Mouse (Mus musculus): ENCODE measurements around the gene Stk16. TPM values are rescaled to one million over a fixed set of nuclear protein-coding genes. Genes with fewer than 3 reads are reported as not detected.
A peak's percentile ranks its signal among the peaks of the same experiment; 100 is the strongest.

Stk16 gene
- polyA plus RNA-seq, 1 experiment from 2014 or later: 82.8 TPM

- H3K9me3 ChIP-seq (replicated peaks; ENCODE audit: control insufficient read depth, low read length): no peaks in the 10 kb centered on the region
- H3K4me3 ChIP-seq (ENCODE audit: low read depth, low read length): no peak overlapping the region
- H3K27ac ChIP-seq (ENCODE audit: low read depth, low read length): peak overlapping the region; percentile 94
- peaks cover 14% of the 10 kb centered on the region for H3K4me1 ChIP-seq (ENCODE audit: control insufficient read depth, insufficient read depth, low read length)
- H3K36me3 ChIP-seq (ENCODE audit: control insufficient read depth, insufficient read depth, low read length): no peaks in the 10 kb centered on the region; the same call in 1 of the 2 replicates
- WGBS (ENCODE audit: insufficient replicate concordance): 39% methylated on average over 9 of the region's 9 CpGs
- H3K4me2 ChIP-seq: peak overlapping the region; percentile 32
- no peaks in the 10 kb centered on the region for H3K27me3 ChIP-seq (ENCODE audit: control insufficient read depth, insufficient read depth, low read length)
- H3K9ac ChIP-seq (ENCODE audit: low read depth, low read length): peak overlapping the region; percentile 50; the same call in 1 of the 2 replicates
- ATAC-seq (replicated peaks; ENCODE audit: insufficient number of reproducible peaks, low FRiP score, low TSS enrichment): peak; percentile 47
Observed at GRCm38 (mm10) chr1:75248041-75248772, 37.6 kb downstream of the Stk16 start.

GRCm38 (mm10) chr1:75250498-75250897, 39.9 kb downstream of the Stk16 start:
- Histone ChIP-seq H3K4me2 (no peak overlapping the region), H3K4me1 (ENCODE audit: control insufficient read depth, insufficient read depth, low read length) (peaks cover 14% of the 10 kb centered on the region), H3K9me3 (replicated peaks; ENCODE audit: control insufficient read depth, low read length) (no peaks in the 10 kb centered on the region), H3K4me3 (ENCODE audit: low read depth, low read length) (no peak overlapping the region), H3K36me3 (ENCODE audit: control insufficient read depth, insufficient read depth, low read length) (no peaks in the 10 kb centered on the region), H3K27ac (ENCODE audit: low read depth, low read length) (no peak overlapping the region), H3K27me3 (ENCODE audit: control insufficient read depth, insufficient read depth, low read length) (no peaks in the 10 kb centered on the region), H3K9ac (ENCODE audit: low read depth, low read length) (no peak overlapping the region)
- ATAC-seq (replicated peaks; ENCODE audit: insufficient number of reproducible peaks, low FRiP score, low TSS enrichment): no peak
- 64% methylated on average over 3 of the region's 3 CpGs for WGBS (ENCODE audit: insufficient replicate concordance)

DNA sequence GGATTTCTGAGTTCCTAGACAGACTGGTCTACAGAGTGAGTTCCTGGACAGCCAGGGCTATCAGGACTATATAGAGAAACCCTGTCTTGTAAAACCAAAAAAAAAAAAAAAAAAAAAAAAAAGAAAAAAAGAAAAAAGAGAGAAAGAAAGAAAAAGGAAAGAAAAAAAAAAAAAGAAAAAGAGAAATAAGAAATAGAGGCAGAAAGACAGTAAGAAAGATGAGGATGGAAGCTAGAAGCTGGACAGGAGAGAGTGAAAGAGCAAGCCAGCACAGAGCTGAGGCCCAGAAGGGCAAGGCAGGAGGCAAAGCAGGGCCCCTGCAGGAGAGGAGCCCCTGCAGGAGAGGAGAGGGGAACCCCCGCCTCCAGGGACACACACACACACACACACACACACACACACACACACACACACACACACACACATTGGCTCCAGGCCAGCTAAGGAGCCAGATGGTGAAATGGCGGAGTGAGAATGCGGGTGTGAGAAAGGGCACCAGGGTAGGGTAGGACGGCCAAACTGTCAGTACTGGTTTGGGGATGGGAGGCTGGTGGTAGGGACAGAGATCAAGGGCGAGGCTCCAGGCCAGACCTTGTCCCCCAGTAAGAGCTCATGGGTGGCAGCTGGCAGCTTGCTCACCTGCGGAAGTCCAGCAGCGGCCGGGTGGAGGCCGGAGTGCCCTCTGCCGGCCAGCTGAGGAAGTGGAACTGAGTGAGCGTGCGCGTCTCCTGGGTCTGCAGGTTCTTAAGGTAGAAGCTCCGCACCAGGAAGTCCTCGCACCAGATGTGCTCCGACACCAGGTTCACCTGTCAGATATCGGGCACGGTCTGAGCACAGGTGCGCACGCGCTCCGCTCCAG, 40.7 kb downstream of the Stk16 start:
- H3K4me3 ChIP-seq (ENCODE audit: low read depth, low read length): no peak overlapping the region
- 6% methylated on average over 22 of the region's 22 CpGs for WGBS (ENCODE audit: insufficient replicate concordance)
- peak overlapping the region; percentile 42 for H3K4me2 ChIP-seq
- no peaks in the 10 kb centered on the region for H3K9me3 ChIP-seq (replicated peaks; ENCODE audit: control insufficient read depth, low read length)
- ATAC-seq (replicated peaks; ENCODE audit: insufficient number of reproducible peaks, low FRiP score, low TSS enrichment): 0 out of 2 replicates have a peak, but pooled peaks have one; percentile 22
- H3K4me1 ChIP-seq (ENCODE audit: control insufficient read depth, insufficient read depth, low read length): peaks cover 14% of the 10 kb centered on the region
- no peak overlapping the region for H3K9ac ChIP-seq (ENCODE audit: low read depth, low read length)
- no peaks in the 10 kb centered on the region for H3K27me3 ChIP-seq (ENCODE audit: control insufficient read depth, insufficient read depth, low read length)
- H3K27ac ChIP-seq (ENCODE audit: low read depth, low read length): no peak overlapping the region
- no peaks in the 10 kb centered on the region for H3K36me3 ChIP-seq (ENCODE audit: control insufficient read depth, insufficient read depth, low read length)

DNA sequence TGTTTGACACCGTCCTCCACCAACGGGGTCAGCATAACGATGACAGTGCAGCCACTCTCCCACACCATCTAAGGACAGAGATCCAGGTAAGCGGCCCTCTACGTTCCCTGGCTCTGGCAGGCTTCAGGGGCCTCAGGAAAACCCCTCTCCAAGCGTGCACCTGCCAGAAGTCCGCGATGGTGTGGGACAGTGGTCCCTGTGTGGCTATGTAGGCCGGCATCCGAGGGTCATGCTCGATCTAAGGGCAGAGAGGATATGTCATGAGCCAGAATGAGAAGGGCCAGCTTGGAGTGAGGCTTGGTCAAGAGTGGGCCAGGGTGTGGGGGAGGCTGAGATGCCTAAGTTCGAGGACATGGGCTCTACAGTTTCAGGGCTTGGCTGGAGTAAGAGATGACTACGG, 41.7 kb downstream of the Stk16 start:
- WGBS (ENCODE audit: insufficient replicate concordance): 63% methylated on average over 13 of the region's 13 CpGs
- Histone ChIP-seq H3K4me3 (ENCODE audit: low read depth, low read length) (no peak overlapping the region), H3K4me1 (ENCODE audit: control insufficient read depth, insufficient read depth, low read length) (peaks cover 12% of the 10 kb centered on the region), H3K27ac (ENCODE audit: low read depth, low read length) (no peak overlapping the region), H3K9ac (ENCODE audit: low read depth, low read length) (no peak overlapping the region), H3K27me3 (ENCODE audit: control insufficient read depth, insufficient read depth, low read length) (peaks cover 3% of the 10 kb centered on the region; the same call in 1 of the 2 replicates), H3K36me3 (ENCODE audit: control insufficient read depth, insufficient read depth, low read length) (no peaks in the 10 kb centered on the region), H3K4me2 (no peak overlapping the region), H3K9me3 (replicated peaks; ENCODE audit: control insufficient read depth, low read length) (no peaks in the 10 kb centered on the region)
- ATAC-seq (replicated peaks; ENCODE audit: insufficient number of reproducible peaks, low FRiP score, low TSS enrichment): no peak

- Histone ChIP-seq H3K27me3 (ENCODE audit: control insufficient read depth, insufficient read depth, low read length) (peaks cover 4% of the 10 kb centered on the region; the same call in 1 of the 2 replicates), H3K9ac (ENCODE audit: low read depth, low read length) (no peak overlapping the region), H3K36me3 (ENCODE audit: control insufficient read depth, insufficient read depth, low read length) (no peaks in the 10 kb centered on the region), H3K4me2 (no peak overlapping the region), H3K27ac (ENCODE audit: low read depth, low read length) (no peak overlapping the region), H3K4me3 (ENCODE audit: low read depth, low read length) (no peak overlapping the region), H3K4me1 (ENCODE audit: control insufficient read depth, insufficient read depth, low read length) (peaks cover 5% of the 10 kb centered on the region), H3K9me3 (replicated peaks; ENCODE audit: control insufficient read depth, low read length) (no peaks in the 10 kb centered on the region)
- WGBS (ENCODE audit: insufficient replicate concordance): 68% methylated on average over 16 of the region's 16 CpGs
- no peak for ATAC-seq (replicated peaks; ENCODE audit: insufficient number of reproducible peaks, low FRiP score, low TSS enrichment)
Observed at GRCm38 (mm10) chr1:75253029-75253428, 42.4 kb downstream of the Stk16 start.

DNA sequence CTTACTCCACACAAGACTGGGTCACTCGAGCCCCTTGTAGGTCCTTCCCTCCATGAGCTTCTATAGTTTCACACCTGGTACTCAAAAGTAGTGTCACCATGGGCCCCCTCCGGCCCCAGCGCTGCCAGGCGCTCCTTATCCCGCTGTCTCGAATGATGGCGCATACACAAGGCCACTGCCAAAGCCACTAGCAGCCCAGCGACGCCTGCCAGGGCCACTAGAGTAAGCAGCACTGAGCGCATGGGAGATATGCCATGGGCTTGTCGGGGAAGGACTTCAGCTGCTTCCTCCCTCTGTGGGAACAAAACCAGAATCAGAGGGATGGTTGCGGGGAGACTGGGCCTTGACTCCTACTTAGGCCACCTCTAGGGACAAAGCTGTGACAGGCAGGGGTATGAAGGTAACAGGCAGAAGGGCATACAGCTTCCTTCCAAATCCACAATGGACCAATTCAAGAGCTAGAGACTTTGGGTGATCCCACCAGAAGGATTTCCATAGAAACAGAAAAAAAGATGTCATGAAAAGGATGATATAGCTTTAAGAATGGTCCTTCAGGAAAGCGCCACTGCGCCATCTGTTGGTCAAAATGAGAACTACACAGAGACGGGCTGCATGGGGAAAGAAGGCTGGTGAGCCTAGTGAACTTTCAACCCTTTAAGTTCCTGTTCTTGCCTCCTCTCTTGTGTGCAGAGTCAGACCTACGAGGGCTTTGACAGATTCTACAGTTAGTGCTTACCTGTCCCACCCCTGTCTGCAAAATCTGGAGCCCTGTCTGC, 43.4 kb downstream of the Stk16 start:
- Histone ChIP-seq H3K36me3 (ENCODE audit: control insufficient read depth, insufficient read depth, low read length) (no peaks in the 10 kb centered on the region), H3K9ac (ENCODE audit: low read depth, low read length) (no peak overlapping the region), H3K4me1 (ENCODE audit: control insufficient read depth, insufficient read depth, low read length) (no peaks in the 10 kb centered on the region), H3K4me2 (no peak overlapping the region), H3K27ac (ENCODE audit: low read depth, low read length) (no peak overlapping the region), H3K27me3 (ENCODE audit: control insufficient read depth, insufficient read depth, low read length) (peaks cover 4% of the 10 kb centered on the region; the same call in 1 of the 2 replicates), H3K9me3 (replicated peaks; ENCODE audit: control insufficient read depth, low read length) (no peaks in the 10 kb centered on the region), H3K4me3 (ENCODE audit: low read depth, low read length) (no peak overlapping the region)
- no peak for ATAC-seq (replicated peaks; ENCODE audit: insufficient number of reproducible peaks, low FRiP score, low TSS enrichment)
- WGBS (ENCODE audit: insufficient replicate concordance): 61% methylated on average over 16 of the region's 16 CpGs

- ATAC-seq (replicated peaks; ENCODE audit: insufficient number of reproducible peaks, low FRiP score, low TSS enrichment): no peak
- H3K9ac ChIP-seq (ENCODE audit: low read depth, low read length): no peak overlapping the region
- 65% methylated on average over 8 of the region's 8 CpGs for WGBS (ENCODE audit: insufficient replicate concordance)
Observed at GRCm38 (mm10) chr1:75254625-75255013, 44.0 kb downstream of the Stk16 start.

GRCm38 (mm10) chr1:75255516-75256046, 44.9 kb downstream of the Stk16 start:
- peaks cover 4% of the 10 kb centered on the region; the same call in 1 of the 2 replicates for H3K27me3 ChIP-seq (ENCODE audit: control insufficient read depth, insufficient read depth, low read length)
- H3K9me3 ChIP-seq (replicated peaks; ENCODE audit: control insufficient read depth, low read length): no peaks in the 10 kb centered on the region
- no peak overlapping the region for H3K9ac ChIP-seq (ENCODE audit: low read depth, low read length)
- ATAC-seq (replicated peaks; ENCODE audit: insufficient number of reproducible peaks, low FRiP score, low TSS enrichment): no peak
- H3K36me3 ChIP-seq (ENCODE audit: control insufficient read depth, insufficient read depth, low read length): no peaks in the 10 kb centered on the region
- H3K4me3 ChIP-seq (ENCODE audit: low read depth, low read length): no peak overlapping the region
- H3K4me2 ChIP-seq: no peak overlapping the region
- 64% methylated on average over 10 of the region's 10 CpGs for WGBS (ENCODE audit: insufficient replicate concordance)
- H3K4me1 ChIP-seq (ENCODE audit: control insufficient read depth, insufficient read depth, low read length): no peaks in the 10 kb centered on the region
- H3K27ac ChIP-seq (ENCODE audit: low read depth, low read length): no peak overlapping the region

More at GRCm38 (mm10) chr1:75254625-75255013, 44.0 kb downstream of the Stk16 start:
- no peaks in the 10 kb centered on the region for H3K4me1 ChIP-seq (ENCODE audit: control insufficient read depth, insufficient read depth, low read length)
- H3K4me3 ChIP-seq (ENCODE audit: low read depth, low read length): no peak overlapping the region
- H3K4me2 ChIP-seq: no peak overlapping the region
- H3K9me3 ChIP-seq (replicated peaks; ENCODE audit: control insufficient read depth, low read length): no peaks in the 10 kb centered on the region
- H3K27ac ChIP-seq (ENCODE audit: low read depth, low read length): no peak overlapping the region
- H3K27me3 ChIP-seq (ENCODE audit: control insufficient read depth, insufficient read depth, low read length): peaks cover 4% of the 10 kb centered on the region; the same call in 1 of the 2 replicates
- no peaks in the 10 kb centered on the region for H3K36me3 ChIP-seq (ENCODE audit: control insufficient read depth, insufficient read depth, low read length)

Data from heart, embryonic 11.5 days (tissue).